Mouse (Mus musculus): ENCODE results near the gene Wwc1.

DNA sequence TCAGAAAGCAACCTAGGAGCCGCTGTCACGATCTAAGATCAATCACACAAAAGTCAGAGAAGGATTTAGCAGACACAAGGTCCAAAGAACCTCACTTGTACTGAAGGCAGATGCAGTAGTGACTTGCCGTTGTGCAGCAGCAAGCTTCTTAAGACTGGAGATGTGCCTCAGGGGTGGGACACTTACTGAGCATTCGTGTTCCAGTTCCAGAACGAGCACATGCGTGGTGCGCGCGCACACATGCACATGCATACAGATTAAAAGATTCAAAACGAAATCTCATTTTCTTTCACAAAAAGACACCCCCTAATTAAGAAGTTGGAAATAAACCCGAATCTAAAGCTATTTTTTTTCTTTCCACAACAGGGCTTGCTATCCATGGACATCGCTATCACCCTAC lies 51.9 kb downstream of the Wwc1 start:
- no peak for TF ChIP-seq POLR2A (IDR thresholded peaks at IDR 0.05; ENCODE audit: low read depth, low read length)
- no peak for TF ChIP-seq CTCF (IDR thresholded peaks at IDR 0.05; ENCODE audit: extremely low read depth, insufficient read length, insufficient replicate concordance, low read depth, low read length)
